Mouse (Mus musculus) cortical plate, adult 2 months (tissue): ENCODE measurements around the gene Chga.

Experiments
- CTCF ChIP-seq: fragments of 200-500 bp; IDR thresholded peaks from 2 replicates; pipeline ENCODE4 v1.5.1; 2011; ENCODE audit warnings: mild to moderate bottlenecking, control low read depth, low read length; ENCODE audit not compliant: insufficient read depth; ENCODE audit errors: extremely low read depth
- POLR2A ChIP-seq: fragments of 200-500 bp; IDR thresholded peaks from 2 replicates; pipeline ENCODE4 v1.6.1; 2011; ENCODE audit warnings: mild to moderate bottlenecking, low read length, control low read depth; ENCODE audit not compliant: insufficient read depth; ENCODE audit errors: extremely low read depth

DNA sequence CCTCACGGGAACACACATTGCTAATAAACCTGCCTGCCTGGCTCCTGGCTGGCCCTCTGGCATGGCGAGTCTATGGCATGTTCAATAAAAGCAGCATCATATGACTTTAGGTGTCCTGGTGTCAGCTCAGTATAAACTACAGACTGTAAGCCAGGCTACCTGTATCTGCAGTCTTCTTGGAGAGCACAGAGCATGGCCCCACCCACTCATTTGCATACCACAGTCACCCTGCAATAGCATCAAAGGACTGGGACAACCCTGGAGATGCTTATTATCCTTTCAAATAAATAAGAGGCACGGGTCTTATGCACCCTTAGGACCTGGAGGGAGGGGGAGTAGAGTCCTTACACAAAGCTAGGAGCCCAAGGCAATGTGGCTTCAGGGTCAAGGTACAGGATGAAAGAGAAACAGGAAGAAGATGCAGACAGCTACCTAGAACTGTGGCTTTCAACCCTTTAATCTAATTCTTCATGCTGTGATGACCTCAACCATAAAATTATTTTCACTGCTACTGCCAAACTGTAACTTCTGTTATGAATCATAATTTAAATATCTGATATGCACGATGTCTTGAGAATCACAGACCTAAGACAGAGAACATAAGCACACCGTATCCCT is 26.9 kb downstream of the Chga start:
- TF ChIP-seq CTCF (no peak), POLR2A (no peak)
